Mouse (Mus musculus): ENCODE measurements around the gene Pmepa1. TPM values are rescaled to one million over a fixed set of nuclear protein-coding genes. Genes with fewer than 3 reads are reported as not detected.

Pmepa1 gene
- polyA plus RNA-seq, 1 experiment from 2014 or later: 1.2 TPM

DNA sequence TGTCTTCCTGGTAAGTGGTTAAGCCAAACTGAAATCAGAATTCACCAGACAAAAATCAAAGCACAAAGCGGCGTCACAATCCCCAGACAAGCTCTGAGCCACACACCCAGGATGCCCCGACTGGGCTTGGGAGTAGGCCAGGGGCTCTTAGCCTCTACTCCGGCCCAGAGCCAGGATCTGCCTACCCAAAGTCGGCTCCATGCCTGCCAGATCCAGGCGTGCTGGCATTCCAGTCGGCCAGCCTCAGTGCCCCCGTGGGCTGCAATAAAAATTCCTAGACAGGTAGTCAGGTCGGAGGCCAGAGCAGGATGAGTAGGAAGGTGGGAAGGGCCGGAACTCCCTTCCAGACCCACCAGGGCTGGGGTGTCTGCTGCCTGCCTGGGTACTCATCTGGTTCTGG is 14.8 kb downstream of the Pmepa1 start:
- H3K36me3 ChIP-seq: no peaks in the 10 kb centered on the region
- peak overlapping the region; percentile 53; the same call in 1 of the 2 replicates for H3K27ac ChIP-seq (replicated peaks)
- DNase-seq (ENCODE audit: low spot score): no peak
- 89% methylated on average over 10 of the region's 10 CpGs for WGBS
- H3K9me3 ChIP-seq (replicated peaks): no peaks in the 10 kb centered on the region
- H3K27me3 ChIP-seq (ENCODE audit: low read depth, poor library complexity, severe bottlenecking): peaks cover 17% of the 10 kb centered on the region
- H3K4me3 ChIP-seq: no peak overlapping the region
- peaks cover 88% of the 10 kb centered on the region for H3K4me1 ChIP-seq

DNA sequence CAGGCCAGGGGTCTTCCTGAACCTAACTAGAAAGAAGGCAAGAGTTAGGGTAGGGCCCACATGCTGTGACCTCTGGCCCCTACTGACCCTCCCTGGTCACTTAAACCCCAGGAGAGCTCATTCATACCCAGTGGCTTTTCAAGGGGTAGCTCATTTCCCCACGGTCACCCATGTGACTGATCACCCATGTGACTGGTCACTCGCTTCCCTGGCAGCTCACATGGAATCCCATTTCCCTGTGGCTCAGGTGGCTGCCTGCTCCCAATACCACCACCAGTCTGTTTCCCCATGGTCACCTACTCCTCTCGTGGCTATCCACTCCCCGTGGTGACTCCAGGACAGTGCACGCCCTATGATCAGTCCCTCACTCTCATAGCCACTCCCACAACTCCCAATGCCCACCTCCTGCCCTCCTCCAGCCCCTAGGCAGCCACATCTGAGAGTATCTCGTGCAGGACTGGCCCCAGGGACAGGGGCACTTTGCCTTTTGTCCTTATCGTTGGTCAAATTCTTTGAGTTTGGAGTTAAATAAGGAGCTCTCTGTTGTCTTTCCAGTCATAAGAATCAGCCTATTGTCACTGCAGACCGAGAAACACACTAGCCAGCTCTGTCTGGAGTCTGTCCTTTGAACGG is 17.8 kb downstream of the Pmepa1 start:
- Histone ChIP-seq H3K27ac (replicated peaks) (peak overlapping the region; percentile 49), H3K36me3 (no peaks in the 10 kb centered on the region), H3K4me3 (no peak overlapping the region), H3K4me1 (peaks cover 94% of the 10 kb centered on the region), H3K27me3 (ENCODE audit: low read depth, poor library complexity, severe bottlenecking) (peaks cover 5% of the 10 kb centered on the region; the same call in 1 of the 2 replicates), H3K9me3 (replicated peaks) (no peaks in the 10 kb centered on the region)
- 31% methylated on average over 9 of the region's 9 CpGs for WGBS
- no peak for DNase-seq (ENCODE audit: low spot score)

DNA sequence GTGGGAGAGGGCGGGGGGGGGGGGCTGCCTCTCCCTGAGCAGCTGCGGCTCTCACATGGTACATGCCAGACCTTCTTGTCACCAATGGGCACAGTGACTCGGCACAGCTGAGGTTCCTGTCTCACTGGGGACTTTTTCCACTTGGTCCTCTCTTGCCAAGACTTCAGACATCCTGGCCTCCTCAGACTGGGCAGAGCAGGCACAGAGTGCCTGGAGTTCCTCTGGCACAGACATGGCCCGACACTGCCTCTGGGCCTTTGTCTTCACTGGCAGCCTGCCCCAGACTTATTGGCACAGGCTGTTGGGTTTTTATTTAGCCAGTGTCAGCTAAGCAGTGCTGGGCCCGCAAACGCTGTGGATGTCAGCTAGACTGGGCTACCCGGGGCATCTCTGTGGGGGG is 18.7 kb downstream of the Pmepa1 start:
- H3K27me3 ChIP-seq (ENCODE audit: low read depth, poor library complexity, severe bottlenecking): peaks cover 10% of the 10 kb centered on the region; the same call in 1 of the 2 replicates
- H3K27ac ChIP-seq (replicated peaks): no peak overlapping the region

DNA sequence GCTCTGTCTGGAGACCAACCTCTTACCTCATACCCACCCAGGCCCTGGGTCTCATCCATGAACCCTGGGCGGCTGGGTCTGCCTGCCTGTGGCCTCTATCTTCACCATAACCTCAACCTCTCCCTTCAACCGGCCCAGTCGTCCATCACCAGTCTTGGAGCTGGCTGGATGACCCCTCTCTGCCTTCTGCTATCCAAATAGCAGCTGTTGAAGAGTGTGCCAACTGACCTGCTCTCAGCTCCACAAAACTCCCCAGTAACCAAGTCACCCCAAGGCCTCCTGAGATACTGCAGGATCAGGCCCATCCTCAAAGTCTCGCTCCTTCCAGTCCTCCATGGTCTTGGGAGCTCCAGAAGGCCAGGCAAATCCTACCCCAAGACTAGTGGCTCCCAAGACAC is 19.8 kb downstream of the Pmepa1 start:
- Histone ChIP-seq H3K36me3 (no peaks in the 10 kb centered on the region), H3K4me1 (peaks cover 97% of the 10 kb centered on the region), H3K27ac (replicated peaks) (0 out of 2 replicates have a peak overlapping the region, but pooled peaks have one; percentile 6), H3K9me3 (replicated peaks) (no peaks in the 10 kb centered on the region), H3K27me3 (ENCODE audit: low read depth, poor library complexity, severe bottlenecking) (peaks cover 21% of the 10 kb centered on the region; the same call in 1 of the 2 replicates), H3K4me3 (no peak overlapping the region)
- 92% methylated on average over 4 of the region's 4 CpGs for WGBS
- DNase-seq (ENCODE audit: low spot score): no peak

More for the DNA sequence above, 18.7 kb downstream of the Pmepa1 start:
- 50% methylated on average over 7 of the region's 7 CpGs for WGBS
- no peaks in the 10 kb centered on the region for H3K36me3 ChIP-seq
- DNase-seq (ENCODE audit: low spot score): no peak
- H3K4me1 ChIP-seq: peaks cover 97% of the 10 kb centered on the region
- no peaks in the 10 kb centered on the region for H3K9me3 ChIP-seq (replicated peaks)
- H3K4me3 ChIP-seq: no peak overlapping the region

DNA sequence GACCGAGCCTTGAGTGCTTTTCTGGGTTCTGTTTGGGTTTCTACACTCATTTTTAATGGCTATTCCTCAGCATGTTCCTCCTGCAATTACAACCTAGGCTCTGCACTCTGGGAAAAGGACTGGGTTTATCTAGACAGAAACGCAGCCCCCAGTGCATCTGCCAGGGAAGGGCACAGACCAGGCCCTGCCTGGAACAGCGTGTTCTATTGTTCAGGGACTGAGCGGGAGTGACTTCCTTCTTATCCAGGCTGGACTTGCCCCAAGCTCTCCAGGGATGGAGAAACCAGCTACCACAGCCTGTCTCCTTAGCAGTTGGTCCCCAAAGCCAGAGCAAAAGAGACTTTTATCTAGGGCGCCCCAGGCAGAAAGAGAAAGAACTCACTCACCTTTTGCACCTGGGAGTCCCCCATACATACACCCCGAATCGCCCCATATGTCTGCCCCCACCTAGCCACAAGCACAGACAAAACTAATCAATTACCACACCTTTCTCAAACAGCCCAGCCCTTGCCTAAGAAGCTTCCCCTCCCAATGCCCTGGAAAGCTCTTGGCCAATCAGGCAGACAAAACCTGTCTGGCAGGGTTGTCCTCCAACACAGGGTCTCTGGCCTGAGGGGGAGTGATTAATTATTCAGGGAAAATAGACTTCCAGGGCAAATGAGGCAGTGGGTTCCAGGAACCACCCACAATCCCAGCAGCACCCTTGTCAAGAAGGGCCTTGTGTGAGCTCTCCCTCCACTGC is 20.4 kb downstream of the Pmepa1 start:
- no peak for DNase-seq (ENCODE audit: low spot score)
- no peak overlapping the region; the same call in 1 of the 2 replicates for H3K27ac ChIP-seq (replicated peaks)

DNA sequence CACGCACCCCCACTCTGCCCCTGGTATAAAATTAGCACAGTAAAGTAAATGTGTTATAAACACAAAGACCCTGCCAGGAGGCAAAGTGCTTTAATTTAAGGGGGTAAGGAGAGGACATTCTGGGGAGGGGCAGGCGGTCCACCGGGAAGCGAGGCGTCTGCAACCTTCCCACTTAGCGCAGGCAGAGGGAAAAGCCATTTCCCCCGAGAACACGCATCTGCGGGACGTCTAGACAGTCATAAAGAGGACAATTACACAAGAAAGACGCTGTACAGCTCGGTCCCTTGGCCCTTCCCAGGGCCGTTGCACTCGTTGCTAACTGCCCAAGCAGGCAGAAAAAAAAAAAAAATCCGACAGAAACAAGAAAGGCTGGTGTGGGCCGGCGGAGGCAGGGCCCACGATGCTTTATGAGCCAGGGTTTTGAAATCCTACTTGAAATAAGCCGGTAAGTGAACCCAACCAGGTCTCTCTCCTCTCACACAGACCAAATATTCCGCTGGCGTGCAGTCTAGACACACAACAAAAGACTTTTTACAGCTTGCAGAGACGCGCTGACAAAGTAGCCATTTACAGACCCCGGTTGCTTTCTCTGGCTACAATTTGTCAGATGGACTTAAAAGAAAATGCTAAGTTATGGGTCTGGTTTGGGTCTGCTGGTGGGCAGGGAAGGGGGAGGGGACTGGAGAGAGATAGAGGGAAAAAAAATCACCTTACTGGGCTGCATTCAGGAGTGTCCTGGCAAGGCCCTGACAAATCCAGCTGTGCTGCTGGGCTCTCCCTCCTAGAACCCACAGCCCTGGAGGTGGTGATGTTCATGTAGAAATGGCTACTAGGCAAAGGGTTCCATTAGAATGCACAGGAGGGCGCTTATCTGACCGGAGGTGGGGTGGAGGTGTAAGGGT is 22.3 kb downstream of the Pmepa1 start:
- H3K4me1 ChIP-seq: peaks cover 96% of the 10 kb centered on the region
- H3K4me3 ChIP-seq: peak overlapping the region; percentile 12; the same call in 1 of the 2 replicates
- no peaks in the 10 kb centered on the region for H3K9me3 ChIP-seq (replicated peaks)
- no peak for DNase-seq (ENCODE audit: low spot score)
- no peaks in the 10 kb centered on the region for H3K36me3 ChIP-seq
- peak overlapping the region; percentile 74 for H3K27ac ChIP-seq (replicated peaks)
- H3K27me3 ChIP-seq (ENCODE audit: low read depth, poor library complexity, severe bottlenecking): peaks cover 37% of the 10 kb centered on the region
- WGBS: 42% methylated on average over 26 of the region's 26 CpGs

More for the DNA sequence above, 20.4 kb downstream of the Pmepa1 start:
- Histone ChIP-seq H3K36me3 (no peaks in the 10 kb centered on the region), H3K9me3 (replicated peaks) (no peaks in the 10 kb centered on the region), H3K4me3 (no peak overlapping the region), H3K4me1 (peaks cover 97% of the 10 kb centered on the region), H3K27me3 (ENCODE audit: low read depth, poor library complexity, severe bottlenecking) (peaks cover 27% of the 10 kb centered on the region; the same call in 1 of the 2 replicates)
- 79% methylated on average over 7 of the region's 7 CpGs for WGBS

DNA sequence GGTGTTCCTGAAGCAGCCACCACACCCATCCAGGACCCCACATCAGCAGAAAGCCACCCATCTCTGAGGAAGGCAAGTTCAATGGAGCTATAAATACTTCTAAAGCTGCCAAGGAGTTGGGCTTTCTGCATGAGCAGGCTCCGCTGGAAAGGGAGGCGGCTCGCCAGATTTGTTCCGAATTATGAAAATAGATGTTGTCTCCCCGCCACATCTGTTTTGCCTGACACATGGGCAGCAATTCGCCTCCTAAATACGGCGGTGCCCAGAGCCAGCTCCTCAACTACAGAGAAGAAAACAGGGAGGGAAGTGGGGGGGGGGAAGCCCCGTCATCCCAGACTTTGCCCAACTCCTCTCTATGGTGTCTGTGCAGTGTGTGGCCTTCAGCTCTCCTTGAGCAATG is 24.7 kb downstream of the Pmepa1 start:
- no peak overlapping the region for H3K27ac ChIP-seq (replicated peaks)
- peaks cover 92% of the 10 kb centered on the region for H3K4me1 ChIP-seq
- 85% methylated on average over 9 of the region's 9 CpGs for WGBS
- H3K27me3 ChIP-seq (ENCODE audit: low read depth, poor library complexity, severe bottlenecking): peaks cover 54% of the 10 kb centered on the region
- no peak for DNase-seq (ENCODE audit: low spot score)
- no peaks in the 10 kb centered on the region for H3K36me3 ChIP-seq
- no peaks in the 10 kb centered on the region for H3K9me3 ChIP-seq (replicated peaks)
- no peak overlapping the region for H3K4me3 ChIP-seq

DNA sequence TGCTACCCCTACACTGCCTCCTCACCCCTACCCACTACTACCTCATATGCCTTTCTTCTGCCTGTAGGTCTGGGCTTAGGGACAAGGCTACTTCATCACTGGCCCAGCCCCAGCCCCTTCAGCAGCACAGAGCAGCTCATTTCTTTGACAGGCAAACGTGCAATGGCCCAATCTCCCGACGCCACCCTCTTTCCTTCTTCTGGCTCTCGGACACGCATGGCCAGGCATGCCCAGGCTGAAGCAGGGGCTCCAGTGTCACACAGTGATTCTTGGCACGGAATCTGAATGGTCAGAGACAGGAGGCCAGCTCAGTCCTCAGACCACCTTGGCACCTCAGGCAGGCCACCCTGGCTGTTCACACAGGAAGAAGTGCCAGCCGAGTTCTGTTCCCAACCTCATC is 25.2 kb downstream of the Pmepa1 start:
- Histone ChIP-seq H3K27me3 (ENCODE audit: low read depth, poor library complexity, severe bottlenecking) (peaks cover 59% of the 10 kb centered on the region), H3K4me3 (no peak overlapping the region), H3K27ac (replicated peaks) (peak overlapping the region; percentile 52), H3K36me3 (no peaks in the 10 kb centered on the region), H3K9me3 (replicated peaks) (no peaks in the 10 kb centered on the region), H3K4me1 (peaks cover 92% of the 10 kb centered on the region)
- WGBS: 60% methylated on average over 7 of the region's 7 CpGs
- DNase-seq (ENCODE audit: low spot score): no peak

DNA sequence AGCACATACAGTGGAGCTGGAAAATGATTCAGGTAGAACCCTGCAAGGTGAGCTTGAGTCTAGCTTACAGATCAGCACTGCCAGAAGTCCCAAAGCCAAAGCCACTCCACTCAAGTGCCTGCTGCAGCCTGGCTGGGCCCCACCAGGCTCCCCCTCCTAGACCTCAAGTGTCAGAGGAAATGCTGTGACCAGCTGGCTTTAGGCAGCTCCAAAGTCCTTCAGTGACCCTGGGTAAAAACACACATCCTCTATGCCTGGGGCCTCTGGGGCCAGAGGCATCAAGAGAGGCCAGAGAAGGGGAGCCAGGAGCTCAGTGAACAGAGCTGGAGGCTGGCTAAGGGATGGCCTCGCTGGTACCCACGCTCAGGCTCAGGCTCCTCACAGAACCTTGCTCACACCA is 25.9 kb downstream of the Pmepa1 start:
- Histone ChIP-seq H3K9me3 (replicated peaks) (no peaks in the 10 kb centered on the region), H3K36me3 (no peaks in the 10 kb centered on the region), H3K4me3 (no peak overlapping the region), H3K4me1 (peaks cover 90% of the 10 kb centered on the region), H3K27ac (replicated peaks) (peak overlapping the region; percentile 52; the same call in 1 of the 2 replicates), H3K27me3 (ENCODE audit: low read depth, poor library complexity, severe bottlenecking) (peaks cover 67% of the 10 kb centered on the region)
- WGBS: 24% methylated on average over 2 of the region's 2 CpGs
- DNase-seq (ENCODE audit: low spot score): no peak

DNA sequence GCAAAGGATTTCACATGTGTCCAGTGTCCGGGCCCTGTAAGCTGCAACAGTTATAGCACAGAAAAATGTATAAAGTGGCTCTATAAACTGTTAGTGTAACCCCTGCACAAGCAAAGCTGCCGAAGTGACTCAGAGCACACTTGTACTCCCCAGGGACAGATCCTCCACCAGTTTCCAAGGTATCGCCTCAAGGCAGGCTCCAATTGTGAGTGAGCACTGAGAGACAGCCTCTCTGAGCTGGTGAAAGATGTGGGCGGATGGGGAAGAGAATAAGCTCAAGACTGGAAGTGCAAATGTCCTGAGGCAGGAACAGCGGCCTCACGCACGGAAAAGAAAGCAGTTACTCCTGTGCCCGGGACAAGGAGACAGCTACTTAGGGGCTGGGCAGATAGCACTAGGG is 26.4 kb downstream of the Pmepa1 start:
- 89% methylated on average over 8 of the region's 8 CpGs for WGBS
- DNase-seq (ENCODE audit: low spot score): no peak
- Histone ChIP-seq H3K9me3 (replicated peaks) (no peaks in the 10 kb centered on the region), H3K36me3 (no peaks in the 10 kb centered on the region), H3K4me1 (peaks cover 85% of the 10 kb centered on the region), H3K27me3 (ENCODE audit: low read depth, poor library complexity, severe bottlenecking) (peaks cover 70% of the 10 kb centered on the region), H3K27ac (replicated peaks) (no peak overlapping the region), H3K4me3 (no peak overlapping the region)

DNA sequence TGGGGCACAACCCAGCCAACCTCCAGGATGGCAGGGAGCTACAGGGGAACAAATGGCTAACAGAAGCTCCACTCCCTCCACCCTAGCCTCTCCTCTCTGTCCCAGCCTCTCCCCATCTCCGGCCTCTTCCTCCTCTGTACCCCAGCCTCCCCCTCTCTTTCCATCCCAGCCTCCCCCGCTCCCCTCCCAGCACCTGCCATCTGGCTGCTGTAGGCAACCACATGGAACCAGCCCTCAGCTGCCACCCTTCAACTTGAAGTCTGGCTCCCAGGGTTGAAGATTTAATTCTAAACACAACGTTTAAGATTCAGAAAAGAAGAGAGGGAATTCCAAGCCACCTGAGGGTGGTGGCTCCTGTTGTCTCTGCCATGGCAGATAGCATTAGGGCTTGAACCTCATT is 26.9 kb downstream of the Pmepa1 start:
- Histone ChIP-seq H3K4me3 (no peak overlapping the region), H3K27ac (replicated peaks) (no peak overlapping the region), H3K27me3 (ENCODE audit: low read depth, poor library complexity, severe bottlenecking) (peaks cover 72% of the 10 kb centered on the region), H3K36me3 (no peaks in the 10 kb centered on the region), H3K9me3 (replicated peaks) (no peaks in the 10 kb centered on the region), H3K4me1 (peaks cover 79% of the 10 kb centered on the region)
- WGBS: 65% methylated on average over 3 of the region's 3 CpGs
- no peak for DNase-seq (ENCODE audit: low spot score)

DNA sequence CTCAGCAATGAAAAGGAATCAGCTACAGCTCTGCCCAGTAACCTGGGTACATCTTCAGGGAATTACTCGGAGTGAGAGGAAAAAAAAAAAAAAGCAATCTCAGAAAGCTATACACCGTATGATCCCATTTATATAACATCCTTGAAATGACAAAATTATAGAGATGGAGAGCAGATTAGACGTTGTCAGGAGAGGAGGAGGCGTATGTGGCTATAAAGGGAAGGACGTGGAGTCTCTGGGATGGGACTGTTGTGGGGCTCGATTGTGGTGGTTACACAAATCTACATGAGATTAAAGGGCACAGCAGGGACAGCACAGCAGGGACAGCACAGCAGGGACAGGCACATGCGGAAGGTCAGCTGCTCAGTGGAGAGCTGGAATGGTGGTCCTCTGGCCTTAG is 27.5 kb downstream of the Pmepa1 start:
- Histone ChIP-seq H3K9me3 (replicated peaks) (no peaks in the 10 kb centered on the region), H3K4me3 (no peak overlapping the region), H3K4me1 (peaks cover 78% of the 10 kb centered on the region), H3K36me3 (no peaks in the 10 kb centered on the region), H3K27me3 (ENCODE audit: low read depth, poor library complexity, severe bottlenecking) (peaks cover 77% of the 10 kb centered on the region), H3K27ac (replicated peaks) (no peak overlapping the region)
- WGBS: 64% methylated on average over 7 of the region's 7 CpGs
- no peak for DNase-seq (ENCODE audit: low spot score)
